Mouse (Mus musculus): ENCODE data around the gene Gm3072.
"Not testable (repeated sequence)": the region's sequence is repeated elsewhere in the genome, so short reads cannot be mapped to it uniquely, and the experiment has no call there.

- TF ChIP-seq POLR2A (IDR thresholded peaks at IDR 0.05; ENCODE audit: borderline replicate concordance, low read depth, low read length); CTCF (IDR thresholded peaks at IDR 0.05; ENCODE audit: low read depth, low read length): not testable (repeated sequence)
Measured at GRCm38 (mm10) chr14:41610690-41611089, 13.7 kb downstream of the Gm3072 start.

Measured in bone marrow macrophage, adult 2 months (primary cell).